Mouse (Mus musculus) activated CD4-positive, CD25-positive, alpha-beta regulatory T cell, adult 4 months (primary cell): ENCODE measurements around the gene Naa11. TPM values are rescaled to one million over a fixed set of nuclear protein-coding genes. Genes with fewer than 3 reads are reported as not detected.

Experiments
- ATAC-seq: one replicate; pipeline ENCODE4 v1.8.0; 2017
- polyA plus RNA-seq, 2 experiments: library from polyadenylated mRNA; unstranded; fragments of 100-300 nt; shearing (Covaris generic); gene quantifications; one replicate each; pipeline ENCODE4 v1.2.1; 2017

The Naa11 gene
- polyA plus RNA-seq, 2 experiments from 2014 or later, result not detected

GRCm38 (mm10) chr5:97344144-97344543, 48.0 kb downstream of the Naa11 start:
- ATAC-seq, result no peak

GRCm38 (mm10) chr5:97334794-97335193, 57.4 kb downstream of the Naa11 start:
- ATAC-seq, result no peak

Other genes with a start within 250 kb of the Naa11 start
- gene Gk2, start 64.6 kb upstream of the Naa11 start, polyA plus RNA-seq, result under 1 TPM in 1 of 2 experiments, not detected in 1; 0.48 TPM